Mouse (Mus musculus) midbrain, embryonic 11.5 days (tissue): Measurements from ENCODE around the gene Sec22c. TPM values are rescaled to one million over a fixed set of nuclear protein-coding genes. Genes with fewer than 3 reads are reported as not detected.

ENCODE experiments used
- ATAC-seq: fragments of 200-750 bp; cut with Nextera tagmentation; 2 replicates; pipeline ENCODE4 v1.8.0; 2017; ENCODE audit warnings: moderate TSS enrichment, moderate library complexity; ENCODE audit not compliant: low FRiP score
- DNase-seq: peaks from one replicate; pipeline ENCODE4 v3.0.0; 2015; ENCODE audit warnings: low spot score; ENCODE audit errors: missing footprints
- H3K27ac ChIP-seq: fragments of 300-500 bp; sonication (generic); 2 replicates; pipeline ENCODE4 v1.5.1; 2014; ENCODE audit warnings: low read depth, low read length
- H3K27me3 ChIP-seq: fragments of 300-500 bp; sonication (generic); 2 replicates; pipeline ENCODE4 v1.6.1; 2014; ENCODE audit warnings: mild to moderate bottlenecking, low read length, moderate library complexity, mixed read lengths; ENCODE audit not compliant: control insufficient read depth, insufficient read depth
- H3K36me3 ChIP-seq: fragments of 300-500 bp; sonication (generic); 2 replicates; pipeline ENCODE4 v1.6.1; 2014; ENCODE audit warnings: mild to moderate bottlenecking, low read length, moderate library complexity, mixed read lengths; ENCODE audit not compliant: control insufficient read depth, insufficient read depth
- H3K4me1 ChIP-seq: fragments of 300-500 bp; sonication (generic); 2 replicates; pipeline ENCODE4 v1.6.1; 2014; ENCODE audit warnings: low read length; ENCODE audit not compliant: control insufficient read depth, insufficient read depth
- H3K4me2 ChIP-seq: fragments of 300-500 bp; sonication (generic); 2 replicates; pipeline ENCODE4 v1.6.1; 2014; ENCODE audit warnings: mild to moderate bottlenecking, moderate library complexity
- H3K4me3 ChIP-seq: fragments of 300-500 bp; sonication (generic); 2 replicates; pipeline ENCODE4 v1.5.1; 2014; ENCODE audit warnings: low read depth, low read length
- H3K9ac ChIP-seq: fragments of 300-500 bp; sonication (generic); 2 replicates; pipeline ENCODE4 v1.6.1; 2014; ENCODE audit warnings: low read length
- H3K9me3 ChIP-seq: fragments of 300-500 bp; sonication (generic); 2 replicates; pipeline ENCODE4 v1.6.1; 2016; ENCODE audit warnings: low read length; ENCODE audit not compliant: control insufficient read depth
- WGBS: fragments of 180-500 bp; shearing (Covaris S2); extraction: QIAGEN DNeasy Blood & Tissue Kit; methylation state at CpG from one replicate; pipeline ENCODE4 v1.1.7; 2014; 5-methylcytosine and 5-hydroxymethylcytosine counted together
- polyA plus RNA-seq: library from polyadenylated mRNA; unstranded; fragments of >200 nt; fragmentation: Nextera tagmentation; extraction: Ambion mirVana; gene quantifications from 2 replicates; pipeline ENCODE4 v1.2.1, GENCODE M21; 2014

Sec22c gene
- polyA plus RNA-seq, 1 experiment from 2014 or later, result 16.9 TPM

GRCm38 (mm10) chr9:121718070-121718705, 12.9 kb upstream of the Sec22c start:
- Histone ChIP-seq H3K27me3 (no peaks in the 10 kb centered on the region), H3K27ac (peak overlapping the region; percentile 88), H3K4me3 (peak overlapping the region; percentile 95), H3K36me3 (no peaks in the 10 kb centered on the region), H3K9me3 (no peaks in the 10 kb centered on the region), H3K4me2 (peak overlapping the region; percentile 65), H3K4me1 (peaks cover 7% of the 10 kb centered on the region), H3K9ac (peak overlapping the region; percentile 78)
- no peak for DNase-seq
- ATAC-seq, result peak; percentile 5
- WGBS, result 67% methylated on average over 15 of the region's 15 CpGs

DNA sequence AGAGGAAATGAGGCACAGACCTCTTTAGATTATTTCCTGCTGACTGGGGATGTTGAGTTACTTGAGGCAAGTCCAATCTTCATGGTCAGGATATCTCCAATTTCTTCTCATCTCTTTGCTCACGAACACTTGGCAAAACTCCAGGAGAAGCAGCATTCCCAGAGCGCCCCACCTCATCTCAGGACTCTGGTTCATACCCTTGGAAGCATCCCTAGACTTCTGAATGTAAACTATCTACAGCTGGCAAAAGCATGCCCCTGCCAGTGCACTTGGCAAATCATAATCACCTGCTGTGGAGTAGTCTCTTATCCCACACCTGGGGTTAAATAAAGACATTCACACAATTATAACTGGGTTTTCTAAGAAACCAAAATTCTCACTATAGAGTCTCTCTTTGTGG, 11.8 kb upstream of the Sec22c start:
- no peaks in the 10 kb centered on the region; the same call in 1 of the 2 replicates for H3K36me3 ChIP-seq
- no peak overlapping the region for H3K27ac ChIP-seq
- H3K4me2 ChIP-seq, result no peak overlapping the region
- H3K9ac ChIP-seq, result no peak overlapping the region
- no peak for DNase-seq
- peaks cover 7% of the 10 kb centered on the region for H3K4me1 ChIP-seq
- H3K4me3 ChIP-seq, result no peak overlapping the region
- ATAC-seq, result no peak
- no peaks in the 10 kb centered on the region for H3K9me3 ChIP-seq
- no peaks in the 10 kb centered on the region for H3K27me3 ChIP-seq
- 88% methylated on average over 2 of the region's 2 CpGs for WGBS

DNA sequence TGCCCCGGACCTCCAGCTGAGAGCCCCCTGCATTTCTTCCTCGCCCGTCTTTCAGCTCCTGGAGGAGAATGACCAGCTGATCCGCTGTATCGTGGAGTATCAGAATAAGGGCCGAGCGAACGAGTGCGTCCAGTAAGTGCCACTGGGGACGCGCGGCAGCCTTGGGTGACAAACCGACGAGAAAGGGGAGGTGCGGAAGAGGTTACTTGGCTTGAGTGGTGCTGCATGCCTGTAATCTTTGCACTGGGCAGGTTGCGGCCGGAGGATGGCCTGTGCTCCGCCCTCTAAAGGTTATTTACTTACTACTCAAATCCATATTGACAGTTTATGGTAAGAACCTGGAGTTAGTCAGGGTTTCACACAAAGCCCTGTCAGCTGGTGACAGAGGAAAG, 5.3 kb upstream of the Sec22c start:
- Histone ChIP-seq H3K36me3 (no peaks in the 10 kb centered on the region; the same call in 1 of the 2 replicates), H3K4me2 (peak overlapping the region; percentile 78), H3K27me3 (no peaks in the 10 kb centered on the region), H3K9me3 (no peaks in the 10 kb centered on the region), H3K4me3 (peak overlapping the region; percentile 85), H3K9ac (peak overlapping the region; percentile 85), H3K4me1 (peaks cover 14% of the 10 kb centered on the region), H3K27ac (peak overlapping the region; percentile 80)
- ATAC-seq (peak; percentile 60), DNase-seq (no peak)
- WGBS, result 0% methylated on average over 18 of the region's 18 CpGs

- peak within 1 kb of the TSS; percentile 80 for H3K27ac ChIP-seq
- H3K4me2 ChIP-seq, result peak within 1 kb of the TSS; percentile 78
- peak within 1 kb of the TSS; percentile 85 for H3K4me3 ChIP-seq
- peak; percentile 100 for DNase-seq
- H3K27me3 ChIP-seq, result no peaks in the 10 kb centered on the region
- ATAC-seq, result peak; percentile 97
- WGBS, result 5% methylated on average over 37 of the region's 37 CpGs
- no peaks in the 10 kb centered on the region; the same call in 1 of the 2 replicates for H3K36me3 ChIP-seq
- H3K4me1 ChIP-seq, result peaks cover 18% of the 10 kb centered on the region
- peak within 1 kb of the TSS; percentile 85 for H3K9ac ChIP-seq
- no peaks in the 10 kb centered on the region for H3K9me3 ChIP-seq
These were observed 4.8 kb upstream of the Sec22c start, which contains the start of gene Ss18l2 for GRCm38 (mm10) chr9:121709898-121710583. Gene Ss18l2, plus strand, starts transcription at chr9:121710329.

GRCm38 (mm10) chr9:121708506-121709486, 3.5 kb upstream of the Sec22c start:
- Histone ChIP-seq H3K27ac (no peak overlapping the region), H3K9me3 (no peaks in the 10 kb centered on the region), H3K4me2 (no peak overlapping the region), H3K4me1 (peaks cover 23% of the 10 kb centered on the region), H3K4me3 (no peak overlapping the region), H3K27me3 (no peaks in the 10 kb centered on the region), H3K36me3 (no peaks in the 10 kb centered on the region; the same call in 1 of the 2 replicates), H3K9ac (no peak overlapping the region)
- peak; percentile 47 for DNase-seq
- 70% methylated on average over 7 of the region's 7 CpGs for WGBS
- ATAC-seq, result no peak

DNA sequence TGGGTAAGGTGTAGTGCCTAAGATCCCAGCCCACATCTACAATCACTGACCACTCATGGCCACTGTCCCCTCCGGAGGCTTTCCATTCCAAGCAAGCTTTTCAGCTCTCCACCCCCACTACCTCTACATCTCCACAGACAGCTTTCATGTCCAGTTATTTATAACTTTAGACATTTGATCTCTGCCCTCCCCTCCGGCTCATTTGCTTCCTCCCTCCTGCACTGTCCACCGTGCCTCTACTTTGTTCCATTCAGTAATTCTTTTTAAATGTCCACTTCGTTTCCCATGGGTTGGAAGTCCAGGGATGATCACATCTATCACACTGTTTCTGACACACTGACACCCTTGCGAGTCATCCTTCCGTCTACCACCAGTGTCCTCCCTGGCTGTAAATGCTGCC, 2.5 kb upstream of the Sec22c start:
- Histone ChIP-seq H3K9me3 (no peaks in the 10 kb centered on the region), H3K4me2 (no peak overlapping the region), H3K4me3 (no peak overlapping the region), H3K9ac (no peak overlapping the region), H3K27ac (no peak overlapping the region), H3K36me3 (no peaks in the 10 kb centered on the region; the same call in 1 of the 2 replicates), H3K4me1 (peaks cover 23% of the 10 kb centered on the region), H3K27me3 (no peaks in the 10 kb centered on the region)
- DNase-seq (no peak), ATAC-seq (no peak)
- WGBS, result 75% methylated on average over 6 of the region's 6 CpGs

GRCm38 (mm10) chr9:121706029-121706675, 862 bp upstream of the Sec22c start:
- Histone ChIP-seq H3K4me2 (no peak overlapping the region), H3K9ac (no peak overlapping the region), H3K27me3 (no peaks in the 10 kb centered on the region), H3K4me1 (peaks cover 16% of the 10 kb centered on the region), H3K27ac (no peak overlapping the region), H3K4me3 (no peak overlapping the region), H3K36me3 (no peaks in the 10 kb centered on the region), H3K9me3 (no peaks in the 10 kb centered on the region)
- DNase-seq (peak; percentile 47), ATAC-seq (no peak)
- WGBS, result 80% methylated on average over 6 of the region's 6 CpGs

GRCm38 (mm10) chr9:121704261-121704645, 1.0 kb downstream of the Sec22c start:
- DNase-seq (no peak), ATAC-seq (no peak)
- H3K27ac ChIP-seq, result no peak overlapping the region
- peaks cover 11% of the 10 kb centered on the region for H3K4me1 ChIP-seq
- no peaks in the 10 kb centered on the region for H3K27me3 ChIP-seq
- H3K36me3 ChIP-seq, result no peaks in the 10 kb centered on the region
- peak overlapping the region; percentile 85 for H3K4me3 ChIP-seq
- H3K9me3 ChIP-seq, result no peaks in the 10 kb centered on the region
- peak overlapping the region; percentile 77 for H3K4me2 ChIP-seq
- WGBS, result 37% methylated on average over 11 of the region's 11 CpGs
- peak overlapping the region; percentile 83 for H3K9ac ChIP-seq
